Mouse (Mus musculus) thymus, postnatal 0 days (tissue): ENCODE results near the gene Acoxl. TPM values are rescaled to one million over a fixed set of nuclear protein-coding genes. Genes with fewer than 3 reads are reported as not detected.
A peak's percentile ranks its signal among the peaks of the same experiment; 100 is the strongest.

ENCODE experiments used
- DNase-seq: peaks from one replicate; pipeline ENCODE4 v3.0.0-alpha.2; 2015; ENCODE audit warnings: low spot score
- polyA plus RNA-seq: library from polyadenylated mRNA; unstranded; fragments of >200 nt; fragmentation: Nextera tagmentation; extraction: Ambion mirVana; gene quantifications from 2 replicates; pipeline ENCODE4 v1.2.1, GENCODE M21; 2015

Acoxl gene
- polyA plus RNA-seq, 1 experiment from 2014 or later = 3.6 TPM

DNA sequence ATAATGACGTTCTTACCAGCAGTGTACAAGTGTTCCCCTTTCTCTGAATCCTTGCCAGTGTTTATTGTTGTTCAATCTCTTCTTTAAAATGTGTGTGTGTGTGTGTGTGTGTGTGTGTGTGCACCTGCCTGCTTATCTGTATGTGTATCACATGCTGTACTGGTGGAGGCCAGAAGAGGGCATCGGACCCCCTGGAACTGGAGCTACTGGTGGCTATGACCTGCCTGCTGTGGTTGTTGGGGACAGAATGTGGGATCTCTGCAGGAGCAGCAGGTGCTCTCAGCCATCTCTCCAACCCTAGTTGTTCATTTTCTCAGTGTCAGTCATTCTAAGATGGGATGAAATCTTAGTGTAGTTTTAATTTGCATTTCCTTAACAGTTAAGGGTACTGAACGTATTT is 98.4 kb downstream of the Acoxl start:
- no peak for DNase-seq

DNA sequence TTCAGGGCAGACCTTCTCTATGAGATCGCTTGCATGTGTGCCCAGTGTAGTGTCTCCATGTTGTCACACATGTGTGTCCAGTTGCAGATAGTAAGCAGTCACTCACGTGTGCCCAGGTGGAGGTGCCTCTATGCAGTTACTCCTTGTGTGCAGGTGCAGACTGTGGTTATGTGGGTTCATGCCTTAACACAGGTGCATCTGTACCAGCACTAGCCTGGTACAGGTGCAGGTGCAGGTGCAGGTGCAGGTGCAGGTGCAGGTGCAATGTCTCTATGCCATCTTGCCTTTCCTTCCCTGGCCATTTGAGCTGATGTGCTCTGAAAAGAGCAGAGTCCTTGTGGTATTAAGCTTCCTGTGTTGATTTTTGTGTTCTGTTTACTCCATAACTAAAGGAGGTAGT is 100.5 kb downstream of the Acoxl start:
- peak; percentile 28 for DNase-seq

DNA sequence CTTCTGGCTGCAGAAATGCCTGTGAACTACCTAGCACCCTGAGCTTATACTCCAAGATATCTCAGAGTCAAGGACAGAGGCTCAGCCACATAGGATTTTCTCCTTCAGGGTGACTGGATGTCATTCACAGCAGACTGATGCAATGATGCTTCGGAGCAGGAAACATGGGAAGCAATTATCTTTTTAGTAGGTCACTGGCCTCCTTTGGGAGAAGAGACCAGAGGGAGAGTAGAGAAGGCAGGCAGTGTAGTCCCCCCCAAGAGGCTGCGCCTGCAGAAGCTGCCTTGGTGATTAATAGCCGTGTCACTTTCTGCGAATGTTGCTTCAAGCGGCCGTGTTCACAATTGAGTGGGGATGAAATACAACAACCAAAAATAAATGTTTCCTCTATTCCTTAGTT is 121.9 kb downstream of the Acoxl start:
- DNase-seq = no peak

DNA sequence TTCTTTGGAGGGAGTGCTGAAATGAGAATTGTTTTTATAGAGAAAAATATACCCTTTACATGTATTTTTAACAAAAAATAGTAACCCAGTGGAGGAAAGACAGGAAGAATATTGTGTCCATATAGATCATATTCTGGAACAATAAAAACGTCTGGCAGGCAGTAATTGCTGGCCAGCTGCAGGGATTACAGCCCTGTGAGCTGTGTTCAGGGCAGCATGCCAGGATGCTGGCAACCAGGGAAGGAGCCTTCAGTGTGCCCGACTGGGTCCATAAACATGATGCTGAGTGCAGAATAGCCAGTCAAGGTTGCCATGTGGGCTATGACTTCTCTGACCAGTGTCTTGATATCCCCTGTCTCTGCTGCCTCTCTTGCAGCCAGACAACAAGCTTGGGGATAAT is 122.5 kb downstream of the Acoxl start:
- DNase-seq = no peak

DNA sequence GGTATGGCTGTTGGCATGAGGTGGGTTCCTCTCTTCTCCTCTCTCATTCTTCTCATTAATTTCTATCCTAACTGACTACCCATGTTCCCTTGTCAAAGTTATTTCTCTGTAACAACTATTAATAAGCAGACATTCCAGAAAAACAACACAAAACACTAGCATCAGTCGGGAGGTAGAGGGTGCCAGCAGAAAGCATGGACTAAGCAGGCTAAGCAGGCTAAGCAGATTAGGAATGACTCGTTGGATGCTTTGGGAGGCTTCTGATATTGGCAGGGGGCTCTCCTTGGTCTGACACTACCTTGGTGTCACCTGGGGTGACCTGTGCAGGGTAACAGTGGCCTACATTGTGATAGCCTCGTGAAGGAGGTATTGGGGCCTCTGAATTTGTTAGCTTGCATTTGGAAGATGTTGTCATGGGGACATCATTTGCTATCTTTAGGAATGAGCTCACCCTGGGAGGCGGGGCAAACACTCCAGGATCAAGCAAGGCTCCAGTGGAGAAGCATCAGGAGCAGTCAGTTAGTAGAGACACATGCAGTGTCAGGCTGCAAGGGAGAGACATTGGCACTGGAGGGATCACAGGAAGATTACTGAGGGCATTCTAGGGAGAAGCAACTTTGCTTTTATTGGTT is 123.2 kb downstream of the Acoxl start:
- no peak for DNase-seq

DNA sequence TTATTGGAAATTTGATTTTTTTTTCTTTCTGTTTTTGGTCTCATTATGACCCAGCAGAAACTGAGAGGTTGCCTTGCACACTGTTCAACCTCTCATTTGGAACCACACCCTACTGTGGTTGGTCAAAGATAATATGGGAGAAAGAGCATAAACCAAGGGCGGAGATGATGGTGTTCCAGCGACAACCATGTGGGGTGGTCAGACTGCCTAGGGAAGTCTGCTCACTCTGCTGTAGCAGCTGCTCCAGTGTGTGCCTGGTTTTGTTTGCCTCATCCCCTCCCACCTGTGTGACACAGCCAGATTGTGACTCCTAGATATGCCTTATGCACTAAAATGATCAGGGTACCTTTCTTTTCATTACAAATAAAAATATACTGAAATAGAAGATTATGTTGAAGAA is 130.3 kb downstream of the Acoxl start:
- DNase-seq = no peak

DNA sequence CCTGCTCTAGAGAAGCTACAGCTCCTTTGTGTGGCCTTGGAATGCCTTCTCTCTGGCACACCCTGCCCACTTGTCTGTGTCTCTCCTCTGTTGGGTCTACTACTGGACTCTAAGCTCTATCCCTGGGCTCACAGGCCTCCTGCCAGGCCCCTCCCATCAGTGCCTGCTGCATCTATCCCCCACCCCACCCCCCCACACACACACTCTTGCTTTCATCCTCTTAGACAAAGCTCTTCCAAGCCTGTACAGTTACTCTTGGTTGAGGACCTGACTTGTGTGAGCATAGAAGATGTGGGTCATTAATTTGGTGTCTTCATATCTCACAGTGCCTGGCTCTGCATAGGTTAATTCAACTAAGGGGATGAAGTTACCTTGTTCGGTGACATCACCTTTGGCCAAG is 137.6 kb downstream of the Acoxl start:
- DNase-seq = no peak

DNA sequence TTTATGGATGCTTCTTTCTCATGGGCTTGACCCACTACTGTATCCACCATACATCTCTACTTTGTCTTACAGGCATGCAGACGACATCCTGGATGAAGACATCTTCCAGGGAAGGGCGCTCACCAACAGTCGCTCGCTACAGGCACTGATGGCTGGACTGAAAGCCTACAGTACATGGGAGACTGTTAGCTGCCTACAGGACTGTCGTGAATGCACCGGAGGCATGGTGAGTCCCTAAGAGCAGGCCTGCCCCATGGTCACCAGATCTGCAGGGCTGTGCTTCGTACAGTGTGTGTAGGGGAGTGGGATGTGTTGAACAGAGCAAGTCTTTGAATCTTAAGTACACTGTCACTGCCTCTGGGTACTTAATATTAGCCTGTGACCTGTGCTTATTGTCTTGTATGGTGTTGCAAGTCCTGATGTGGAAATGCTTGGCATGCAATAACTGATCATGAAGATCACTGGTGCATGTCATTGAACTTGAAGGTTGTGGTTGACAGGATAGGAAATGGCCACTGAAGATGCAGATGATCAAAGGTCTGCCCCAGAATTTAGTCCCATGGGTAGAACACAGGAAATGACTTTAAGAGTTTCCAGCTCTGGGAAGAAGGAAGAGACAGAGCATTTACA is 140.0 kb downstream of the Acoxl start:
- no peak for DNase-seq

DNA sequence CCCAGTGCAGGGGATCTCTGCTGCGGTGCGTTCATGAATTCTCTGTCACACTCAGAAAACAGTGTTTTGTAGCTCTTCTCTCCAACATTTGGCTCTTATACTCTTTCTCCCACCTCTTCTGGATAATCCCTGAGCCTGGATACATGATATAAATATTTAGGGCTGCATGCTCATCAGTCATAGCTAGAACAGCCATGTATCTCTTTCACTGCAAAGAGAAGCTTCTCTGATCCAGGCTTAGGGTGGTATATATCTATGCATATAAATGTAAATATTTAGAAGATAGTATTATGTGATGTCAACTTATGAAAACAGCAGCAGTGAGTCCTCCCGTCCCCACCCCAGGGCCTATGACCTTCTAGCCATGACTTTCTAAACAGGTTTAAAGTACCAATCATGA is 143.9 kb downstream of the Acoxl start:
- no peak for DNase-seq

DNA sequence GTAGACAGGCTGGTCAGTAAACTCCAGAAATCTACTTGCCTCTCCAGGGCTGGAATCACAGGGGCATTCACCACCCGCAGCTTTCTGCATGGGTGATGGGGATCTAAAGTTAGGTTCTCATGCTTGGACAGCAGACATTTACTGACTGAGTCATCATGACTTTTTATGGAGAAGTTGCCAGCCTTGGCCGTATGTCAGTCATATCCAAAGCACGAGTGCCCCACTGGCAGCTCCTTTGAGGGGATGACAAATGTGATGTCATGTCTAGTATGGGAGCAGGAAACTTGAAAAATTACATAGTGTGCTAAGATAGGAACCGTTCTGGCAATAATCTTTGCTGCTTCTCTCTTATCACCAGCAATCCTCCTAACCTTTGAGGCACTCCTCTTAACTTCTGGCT is 144.6 kb downstream of the Acoxl start:
- DNase-seq = no peak

DNA sequence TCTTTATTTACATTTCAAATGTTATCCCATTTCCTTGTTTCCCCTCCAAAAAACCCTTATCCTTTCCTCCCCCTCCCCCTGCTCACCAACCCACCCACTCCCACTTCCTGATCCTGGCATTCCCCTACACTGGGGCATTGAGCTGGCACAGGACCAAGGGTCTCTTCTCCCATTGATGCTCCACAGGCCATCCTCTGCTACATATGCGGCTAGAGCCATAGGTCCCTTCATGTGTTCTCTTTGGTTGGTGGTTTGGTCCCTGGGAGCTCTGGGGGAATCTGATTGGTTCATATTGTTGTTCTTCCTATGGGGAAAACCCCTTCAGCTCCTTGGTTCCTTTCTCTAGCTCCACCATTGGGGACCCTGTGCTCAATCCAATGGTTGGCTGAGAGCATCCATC is 145.3 kb downstream of the Acoxl start:
- no peak for DNase-seq

DNA sequence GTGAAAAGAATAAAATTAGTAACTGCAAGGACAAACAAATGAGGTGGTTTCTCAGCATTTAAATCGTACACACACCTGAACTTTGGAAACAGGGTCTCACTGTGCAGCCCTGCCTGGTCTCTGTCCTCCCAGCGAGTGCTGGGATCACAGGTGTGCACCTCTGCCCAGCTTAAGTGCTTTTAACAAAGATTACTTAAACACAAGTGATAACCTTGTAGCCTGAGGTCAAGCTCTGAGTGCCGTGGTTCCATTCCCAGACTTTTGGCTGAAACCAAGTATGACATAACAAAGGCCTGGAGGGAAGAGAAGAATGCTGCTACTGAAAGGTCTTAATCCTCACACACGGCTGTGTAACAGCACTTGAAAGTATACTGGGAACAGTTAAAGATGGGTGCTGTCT is 149.0 kb downstream of the Acoxl start:
- DNase-seq = no peak

DNA sequence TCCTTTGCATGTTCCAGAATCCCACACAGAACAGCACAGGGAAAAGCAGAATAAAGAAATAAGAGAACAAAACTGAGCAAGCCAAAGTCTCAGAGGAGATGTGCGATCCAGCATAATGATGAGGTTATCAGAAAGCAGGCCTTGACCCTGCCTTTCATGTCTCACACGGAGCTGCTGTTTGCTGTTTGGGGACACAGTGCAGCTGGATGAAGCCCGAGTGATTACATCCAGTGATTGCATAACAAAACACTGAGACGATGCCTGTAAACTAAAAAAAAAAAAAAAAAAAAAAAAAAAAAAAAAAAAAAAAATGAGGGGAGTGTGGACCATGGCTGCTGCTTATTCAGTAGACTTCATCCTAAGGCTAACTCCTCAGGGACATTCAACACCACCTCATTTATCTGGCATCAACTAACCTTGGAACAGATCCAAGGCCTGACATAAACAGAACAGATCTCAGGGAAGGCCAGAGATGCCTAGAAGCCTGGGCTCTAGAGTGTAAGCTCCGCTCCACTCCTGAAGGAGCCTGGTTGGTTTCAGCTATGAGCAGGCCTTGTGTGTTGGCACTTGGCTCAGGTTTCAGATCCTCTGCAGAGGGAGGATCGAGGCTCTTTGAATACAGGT is 152.3 kb downstream of the Acoxl start:
- no peak for DNase-seq

DNA sequence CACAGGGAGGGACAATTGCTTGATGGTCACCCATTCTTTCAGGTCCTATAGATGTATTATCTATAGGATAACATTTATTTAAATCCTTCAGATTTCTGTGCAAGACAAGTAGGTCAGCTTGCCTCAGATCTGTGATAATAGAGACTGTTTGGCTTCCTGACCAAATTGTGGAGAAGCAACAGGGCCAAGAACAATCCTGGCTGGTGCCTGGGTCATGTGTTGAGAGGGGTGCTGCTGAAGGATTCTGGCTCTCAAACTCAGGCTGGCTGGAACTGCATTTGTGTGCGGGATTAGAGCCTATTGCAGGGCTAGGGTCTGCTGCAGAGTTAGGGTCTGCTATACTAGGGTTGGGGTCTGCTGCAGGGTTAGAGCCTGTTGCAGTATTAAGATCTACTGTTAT is 153.0 kb downstream of the Acoxl start:
- no peak for DNase-seq

DNA sequence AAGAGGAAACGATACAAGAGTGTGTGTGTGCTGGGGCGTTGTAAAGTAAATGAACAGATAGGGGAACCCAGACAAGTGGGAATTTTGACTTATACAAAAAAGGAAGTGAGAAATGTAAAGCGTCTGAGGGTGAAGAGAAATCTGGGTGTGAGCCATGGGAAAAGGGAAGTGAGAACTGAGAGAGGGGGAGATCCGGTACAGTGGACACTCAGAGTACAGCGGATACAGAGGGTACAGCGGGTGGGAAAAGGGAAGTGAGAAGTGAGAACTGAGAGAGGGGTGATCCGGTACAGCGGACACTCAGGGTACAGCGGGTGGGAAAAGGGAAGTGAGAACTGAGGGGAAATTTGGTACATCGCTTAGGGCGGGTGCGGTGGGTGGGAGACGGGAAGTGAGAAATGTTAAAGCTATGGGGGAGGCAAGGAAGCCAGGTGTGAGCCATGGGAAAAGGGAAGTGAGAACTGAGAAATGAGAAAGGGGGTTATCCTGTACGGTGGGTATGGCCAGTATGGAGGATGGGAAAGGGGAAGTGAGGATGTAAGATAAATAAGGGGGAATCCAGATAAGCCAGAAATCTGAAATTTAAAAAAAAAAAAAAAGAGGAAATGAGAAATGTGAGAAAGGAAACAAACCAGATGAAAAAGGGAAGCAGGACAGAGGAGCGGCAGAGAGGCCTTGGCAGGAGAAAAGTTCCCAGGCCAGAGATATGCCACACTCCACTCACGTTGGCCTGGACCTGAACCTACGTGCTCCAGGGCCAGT is 170.2 kb downstream of the Acoxl start:
- peak; percentile 12 for DNase-seq

DNA sequence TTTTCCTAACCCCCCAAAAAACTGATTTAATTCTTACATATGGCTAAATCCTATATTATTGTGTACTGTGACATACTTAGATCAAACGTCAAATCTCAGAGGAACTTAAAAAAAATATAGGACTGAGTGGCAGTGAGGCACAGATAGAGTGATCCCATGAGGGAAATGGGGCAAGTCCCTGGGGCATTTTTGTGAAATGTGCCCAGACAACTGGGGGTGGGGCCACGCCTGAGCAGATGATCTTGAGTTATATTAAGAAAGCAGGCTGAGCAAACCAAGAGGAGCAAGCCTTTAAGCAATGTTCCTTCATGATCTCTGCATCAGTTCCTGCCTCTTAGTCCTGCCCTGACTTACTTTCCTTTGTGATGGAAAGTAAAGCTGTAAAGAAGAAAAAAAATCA is 175.9 kb downstream of the Acoxl start:
- DNase-seq = no peak

DNA sequence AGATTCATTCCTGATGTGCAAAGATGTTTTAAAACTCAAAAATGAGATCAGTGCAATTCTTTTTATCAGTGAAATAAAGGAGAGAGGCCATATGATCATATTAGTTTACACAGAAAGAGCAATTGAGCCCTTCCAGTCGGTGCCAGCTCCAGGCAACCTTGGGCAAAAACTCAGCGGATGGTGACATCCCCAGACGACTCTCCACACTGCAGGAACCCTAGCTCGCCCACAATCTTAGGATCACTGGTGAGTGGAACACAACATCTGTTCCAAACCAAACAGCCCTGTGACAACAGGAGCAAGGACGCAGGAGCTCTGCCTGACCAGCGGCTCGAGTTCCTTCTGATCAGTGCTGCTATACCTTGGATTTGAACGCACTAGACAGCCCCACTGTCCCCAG is 176.9 kb downstream of the Acoxl start:
- no peak for DNase-seq

DNA sequence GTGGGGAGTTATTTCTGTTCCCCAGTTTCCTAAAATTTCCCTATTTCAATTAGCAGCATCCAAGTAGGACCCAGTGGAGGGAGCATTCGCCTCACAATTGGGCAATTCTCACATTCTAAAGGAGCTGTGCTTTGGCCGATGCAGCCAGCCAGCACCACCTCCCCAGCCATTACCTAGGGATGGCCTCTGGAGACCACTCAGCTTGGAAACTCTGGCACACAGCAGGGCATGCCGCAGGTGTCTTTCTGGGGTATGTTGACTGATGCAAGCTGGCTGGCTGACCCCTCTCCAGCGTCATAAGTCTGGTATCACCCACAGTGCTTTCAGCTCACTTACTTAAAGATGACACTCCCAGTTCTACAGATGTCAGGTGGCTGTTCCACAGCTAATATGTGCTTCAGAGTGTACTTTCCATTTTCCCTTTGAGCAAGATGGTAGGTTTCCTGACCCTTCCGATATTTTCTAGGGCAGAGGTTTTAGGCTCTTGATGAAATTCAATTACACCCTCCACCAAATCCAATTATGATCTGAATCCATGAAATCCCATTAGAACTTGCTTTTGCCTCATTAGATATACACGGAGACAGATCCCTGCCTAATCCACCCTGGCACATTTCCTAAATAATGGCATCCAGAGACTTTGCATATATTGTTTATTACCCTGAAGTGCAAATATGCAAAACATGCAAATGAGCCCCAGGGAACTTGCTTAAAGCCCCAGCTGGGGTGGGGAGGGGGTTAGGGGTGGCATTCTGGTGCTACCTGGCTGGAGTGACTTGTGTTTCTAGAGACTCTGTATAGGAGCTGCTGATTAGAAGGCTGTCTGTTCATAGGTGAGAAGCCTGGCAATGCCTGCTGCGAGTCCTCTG is 181.6 kb downstream of the Acoxl start:
- no peak for DNase-seq

DNA sequence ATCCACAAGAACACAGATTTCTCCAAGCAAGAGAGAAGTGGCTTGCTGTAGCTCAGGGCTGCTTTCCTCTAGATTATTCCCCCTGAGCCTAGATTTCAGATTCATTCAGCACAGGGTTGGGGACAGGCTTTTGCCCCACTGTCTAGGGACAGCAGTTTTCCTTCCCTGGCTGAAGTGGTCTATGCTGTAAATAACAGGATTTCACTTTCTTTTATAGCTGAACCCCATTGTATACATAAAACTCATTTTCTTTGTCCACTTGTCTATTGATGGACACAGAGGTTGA is 182.2 kb downstream of the Acoxl start:
- no peak for DNase-seq

DNA sequence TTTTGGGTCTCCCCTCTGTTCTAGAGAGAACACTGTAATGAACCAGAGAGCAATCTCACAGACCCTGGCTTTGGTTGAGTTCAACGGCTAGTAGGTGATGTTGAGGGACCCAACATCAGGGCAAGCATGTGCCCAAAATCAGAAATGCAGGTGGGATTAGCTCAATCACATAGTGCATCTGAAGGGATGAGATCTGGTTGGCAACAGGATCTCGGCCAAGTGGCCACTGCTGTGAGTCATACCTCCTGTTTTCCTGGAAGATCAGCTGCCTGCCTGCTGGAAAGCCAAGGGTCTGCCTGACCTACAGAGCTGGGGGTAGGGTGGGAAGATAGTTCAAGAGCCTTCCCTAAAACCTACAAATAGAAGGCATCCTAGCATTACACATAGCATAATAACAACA is 185.2 kb downstream of the Acoxl start:
- no peak for DNase-seq

DNA sequence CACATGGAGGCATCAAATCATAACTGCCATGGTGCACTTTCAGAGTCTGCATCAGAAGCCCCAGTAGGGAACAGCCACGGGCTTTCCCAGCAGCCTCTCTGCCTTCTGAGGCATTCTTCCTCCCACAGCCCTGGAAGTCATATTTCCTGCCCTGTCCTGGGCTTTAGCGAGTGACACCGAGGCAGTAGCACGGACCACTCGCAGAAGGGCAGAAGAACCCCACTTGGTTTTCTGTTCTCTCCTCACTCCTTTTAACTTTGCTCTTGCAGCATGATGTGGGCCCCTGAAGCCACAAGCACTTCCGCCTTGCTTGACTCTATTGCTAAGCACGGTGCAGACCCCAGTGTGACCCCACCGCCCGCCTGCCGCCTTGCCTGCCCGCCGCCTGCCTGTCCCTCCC is 189.0 kb downstream of the Acoxl start:
- DNase-seq = peak; percentile 67

DNA sequence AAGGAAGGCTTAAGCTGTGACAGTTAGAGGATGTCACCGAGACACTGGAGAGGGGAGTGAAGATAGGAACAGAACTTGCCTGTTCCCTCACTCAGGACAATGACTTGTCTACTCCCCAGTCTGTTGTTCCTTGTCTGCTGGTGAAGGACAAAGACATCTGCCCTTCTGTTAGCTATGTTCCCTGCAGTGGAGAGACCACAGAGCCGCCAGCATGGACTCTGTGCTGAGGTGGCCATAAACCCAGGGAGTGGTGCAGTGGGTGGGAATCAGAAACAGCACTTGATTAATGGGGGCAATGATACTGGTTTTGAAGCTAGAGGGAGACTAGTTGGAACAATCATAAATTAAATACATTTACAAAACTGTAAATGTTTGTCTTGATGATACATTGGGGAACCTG is 191.3 kb downstream of the Acoxl start:
- DNase-seq = no peak
